Mouse (Mus musculus) embryonic fibroblast, embryonic 13.5 days (primary cell): ENCODE data around the gene Foxp1.

Source experiments
- CTCF ChIP-seq: IDR thresholded peaks from 2 replicates; pipeline ENCODE4 v1.5.1; 2011; ENCODE audit warnings: mild to moderate bottlenecking, control low read depth, low read length, moderate library complexity, borderline replicate concordance; ENCODE audit not compliant: insufficient read depth
- POLR2A ChIP-seq: IDR thresholded peaks from 2 replicates; pipeline ENCODE4 v1.6.1; 2011; ENCODE audit warnings: low read depth, mild to moderate bottlenecking, control low read depth, low read length, moderate library complexity

DNA sequence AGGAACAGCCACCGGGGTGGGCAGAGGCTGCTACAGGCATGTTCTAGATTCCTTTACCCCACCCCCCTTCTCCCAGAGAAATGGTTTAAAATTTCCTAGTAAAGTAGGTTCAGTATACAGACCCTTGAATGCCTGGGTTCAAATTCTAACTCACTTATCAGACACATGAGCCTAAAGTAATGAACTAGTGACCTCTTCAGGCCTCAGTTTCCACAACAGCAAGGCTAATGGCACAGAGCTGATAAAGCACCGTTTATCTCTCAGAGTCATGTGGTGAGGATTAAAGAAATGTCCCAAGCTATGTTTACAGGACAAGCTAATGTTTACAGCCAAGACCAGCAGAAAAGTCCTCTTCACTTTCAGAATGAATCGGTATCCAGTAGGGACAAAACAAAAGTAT is 29.6 kb downstream of the Foxp1 start:
- TF ChIP-seq CTCF (no peak), POLR2A (no peak)
